Mouse (Mus musculus) urinary bladder, adult 2 months (tissue): ENCODE results near the gene Ddx39b. TPM values are rescaled to one million over a fixed set of nuclear protein-coding genes. Genes with fewer than 3 reads are reported as not detected.
"Not testable (repeated sequence)": the region's sequence is repeated elsewhere in the genome, so short reads cannot be mapped to it uniquely, and the experiment has no call there.

ENCODE experiments used
- DNase-seq: peaks from one replicate; pipeline ENCODE4 v3.0.0; 2022; ENCODE audit warnings: low spot score
- polyA plus RNA-seq: library from polyadenylated mRNA; depleted of rRNA; stranded (reverse); fragments of >200 nt; gene quantifications from 2 replicates; pipeline ENCODE4 v1.2.3, GENCODE M21; 2012

Ddx39b gene
- polyA plus RNA-seq, 1 experiment, result 350 TPM

- no peak for DNase-seq
Observed at GRCm38 (mm10) chr17:35219601-35220041, 21.9 kb upstream of the Ddx39b start.

GRCm38 (mm10) chr17:35220156-35220952 lies 21.2 kb upstream of the Ddx39b start, which contains the start of gene Gm16181:
Gene Gm16181, plus strand, starts transcription at chr17:35220834.
- DNase-seq, result no peak

- no peak for DNase-seq
Observed at GRCm38 (mm10) chr17:35222299-35222698, 19.2 kb upstream of the Ddx39b start.

GRCm38 (mm10) chr17:35224641-35225040 lies 16.9 kb upstream of the Ddx39b start:
- no peak for DNase-seq

GRCm38 (mm10) chr17:35225456-35225855 lies 16.1 kb upstream of the Ddx39b start:
- no peak for DNase-seq

- DNase-seq, result no peak
Observed at GRCm38 (mm10) chr17:35226561-35227046, 14.9 kb upstream of the Ddx39b start.

- DNase-seq, result no peak
Observed at GRCm38 (mm10) chr17:35231022-35231421, 10.5 kb upstream of the Ddx39b start.

GRCm38 (mm10) chr17:35232043-35232442 lies 9.5 kb upstream of the Ddx39b start:
- DNase-seq, result peak; percentile 69

GRCm38 (mm10) chr17:35232659-35233058 lies 8.9 kb upstream of the Ddx39b start:
- DNase-seq, result no peak

- no peak for DNase-seq
Observed at GRCm38 (mm10) chr17:35233114-35233980, 8.2 kb upstream of the Ddx39b start, which contains the start of gene Atp6v1g2. Gene Atp6v1g2, plus strand, starts transcription at chr17:35233660.

- DNase-seq, result not testable (repeated sequence)
Observed at GRCm38 (mm10) chr17:35234090-35234489, 7.5 kb upstream of the Ddx39b start.

GRCm38 (mm10) chr17:35234903-35235302 lies 6.6 kb upstream of the Ddx39b start:
- DNase-seq, result peak; percentile 54

GRCm38 (mm10) chr17:35235614-35236389 lies 5.7 kb upstream of the Ddx39b start, which contains the start of gene Nfkbil1:
Gene Nfkbil1, minus strand, starts transcription at chr17:35235792.
- DNase-seq, result peak; percentile 71

- DNase-seq, result peak; percentile 97
Observed at GRCm38 (mm10) chr17:35236390-35236746, 5.2 kb upstream of the Ddx39b start.

- DNase-seq, result no peak
Observed at GRCm38 (mm10) chr17:35236996-35237395, 4.5 kb upstream of the Ddx39b start.

- no peak for DNase-seq
Observed at GRCm38 (mm10) chr17:35237504-35237903, 4.0 kb upstream of the Ddx39b start.

- no peak for DNase-seq
Observed at GRCm38 (mm10) chr17:35239700-35240099, 1.8 kb upstream of the Ddx39b start.

- DNase-seq, result no peak
Observed at GRCm38 (mm10) chr17:35240384-35241304, 902 bp upstream of the Ddx39b start.

- no peak for DNase-seq
Observed at GRCm38 (mm10) chr17:35242015-35242941, 732 bp downstream of the Ddx39b start.
